Mouse (Mus musculus) testis, adult 2 months (tissue): ENCODE data around the gene Gm49387.

Experiments
- CTCF ChIP-seq: fragments of 200-500 bp; IDR thresholded peaks from 2 replicates; pipeline ENCODE4 v1.5.1; 2012; ENCODE audit warnings: low read depth, mild to moderate bottlenecking, inconsistent platforms, low read length, moderate library complexity; ENCODE audit not compliant: control insufficient read depth, insufficient read depth, insufficient replicate concordance
- POLR2A ChIP-seq: fragments of 200-500 bp; IDR thresholded peaks from 2 replicates; pipeline ENCODE4 v1.6.1; 2012; ENCODE audit warnings: low read depth, mild to moderate bottlenecking, inconsistent platforms, low read length, moderate library complexity; ENCODE audit not compliant: control insufficient read depth

DNA sequence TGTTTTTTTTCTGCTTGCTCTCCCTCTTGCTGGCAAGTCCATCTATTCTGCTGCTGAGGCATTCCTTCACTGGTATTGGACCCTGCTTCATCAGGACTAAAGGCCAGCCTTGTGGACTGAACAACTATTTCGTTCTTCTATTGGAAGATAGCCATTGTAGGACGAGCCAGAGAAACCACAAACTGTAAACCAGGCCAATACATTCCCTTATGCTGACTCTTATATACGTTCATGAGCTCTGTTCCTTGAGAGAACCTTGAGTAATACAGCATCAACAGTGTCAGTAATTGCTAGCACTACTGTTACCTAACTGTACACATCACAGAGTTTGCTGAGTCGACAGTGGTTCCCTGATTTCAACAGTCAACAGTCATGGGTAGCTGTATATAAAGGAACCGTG, 27.0 kb downstream of the Gm49387 start:
- TF ChIP-seq POLR2A (no peak), CTCF (no peak)
